Mouse (Mus musculus) heart, embryonic 16.5 days (tissue): ENCODE results near the gene Alkbh3. TPM values are rescaled to one million over a fixed set of nuclear protein-coding genes. Genes with fewer than 3 reads are reported as not detected.

Source experiments
- ATAC-seq: fragments of 200-750 bp; cut with Nextera tagmentation; replicated peaks from 2 replicates; pipeline ENCODE4 v1.8.0; 2017; ENCODE audit warnings: moderate number of reproducible peaks; ENCODE audit not compliant: insufficient read depth, low FRiP score; ENCODE audit errors: extremely low read depth
- H3K27ac ChIP-seq: fragments of 300-500 bp; sonication (generic); 2 replicates; pipeline ENCODE4 v1.5.1; 2014; ENCODE audit warnings: mild to moderate bottlenecking, low read length, control low read depth, moderate library complexity
- H3K27me3 ChIP-seq: fragments of 300-500 bp; sonication (generic); 2 replicates; pipeline ENCODE4 v1.6.1; 2014; ENCODE audit warnings: low read length, mixed read lengths; ENCODE audit not compliant: control insufficient read depth, insufficient read depth
- H3K36me3 ChIP-seq: fragments of 300-500 bp; sonication (generic); 2 replicates; pipeline ENCODE4 v1.6.1; 2014; ENCODE audit not compliant: control insufficient read depth, insufficient read depth
- H3K4me1 ChIP-seq: fragments of 300-500 bp; sonication (generic); 2 replicates; pipeline ENCODE4 v1.6.1; 2014; ENCODE audit warnings: low read length, mixed read lengths; ENCODE audit not compliant: control insufficient read depth, insufficient read depth
- H3K4me2 ChIP-seq: fragments of 300-500 bp; sonication (generic); 2 replicates; pipeline ENCODE4 v1.6.1; 2014; ENCODE audit warnings: low read depth, mild to moderate bottlenecking, control low read depth, low read length
- H3K4me3 ChIP-seq: fragments of 300-500 bp; sonication (generic); 2 replicates; pipeline ENCODE4 v1.5.1; 2014; ENCODE audit warnings: mild to moderate bottlenecking, control low read depth, low read length
- H3K9ac ChIP-seq: fragments of 300-500 bp; sonication (generic); 2 replicates; pipeline ENCODE4 v1.6.1; 2014; ENCODE audit warnings: low read length, control low read depth
- H3K9me3 ChIP-seq: fragments of 300-500 bp; sonication (generic); replicated peaks from 2 replicates; pipeline ENCODE4 v1.6.1; 2016; ENCODE audit warnings: low read length; ENCODE audit not compliant: control insufficient read depth
- WGBS: fragments of 180-500 bp; shearing (Covaris S2); extraction: QIAGEN DNeasy Blood & Tissue Kit; methylation state at CpG from one replicate; pipeline ENCODE4 v1.1.7; 2014; 5-methylcytosine and 5-hydroxymethylcytosine counted together
- polyA plus RNA-seq: library from polyadenylated mRNA; unstranded; fragments of >200 nt; fragmentation: Nextera tagmentation; extraction: Ambion mirVana; gene quantifications from 2 replicates; pipeline ENCODE4 v1.2.1, GENCODE M21; 2015

Gene Alkbh3
- polyA plus RNA-seq, 1 experiment from 2014 or later: 64.8 TPM

DNA sequence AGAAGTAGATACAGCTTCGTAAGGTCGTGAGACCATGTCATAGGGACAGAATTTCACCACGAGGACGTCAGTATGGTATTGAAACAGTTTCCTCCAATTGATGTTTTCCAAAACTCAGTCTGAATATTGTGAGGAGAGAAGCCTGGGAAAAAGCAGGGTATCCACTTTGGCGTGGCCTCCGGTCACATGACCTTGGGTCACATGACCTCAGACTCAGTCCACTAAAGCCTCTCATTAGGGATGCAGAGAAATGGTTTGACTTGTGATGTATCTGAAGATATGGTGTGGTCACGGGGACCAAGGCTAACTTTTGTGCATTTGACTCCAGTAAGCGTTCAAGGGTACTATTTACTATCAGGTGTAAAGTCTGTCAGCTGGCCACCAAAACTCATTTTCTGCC lies 51.3 kb downstream of the Alkbh3 start:
- H3K9ac ChIP-seq: no peak overlapping the region
- peaks cover 5% of the 10 kb centered on the region for H3K4me1 ChIP-seq
- H3K36me3 ChIP-seq: no peaks in the 10 kb centered on the region
- H3K4me2 ChIP-seq: no peak overlapping the region
- H3K4me3 ChIP-seq: no peak overlapping the region
- peaks cover 14% of the 10 kb centered on the region for H3K27me3 ChIP-seq
- H3K27ac ChIP-seq: no peak overlapping the region
- no peak for ATAC-seq
- H3K9me3 ChIP-seq: no peaks in the 10 kb centered on the region
- 73% methylated on average over 8 of the region's 8 CpGs for WGBS

DNA sequence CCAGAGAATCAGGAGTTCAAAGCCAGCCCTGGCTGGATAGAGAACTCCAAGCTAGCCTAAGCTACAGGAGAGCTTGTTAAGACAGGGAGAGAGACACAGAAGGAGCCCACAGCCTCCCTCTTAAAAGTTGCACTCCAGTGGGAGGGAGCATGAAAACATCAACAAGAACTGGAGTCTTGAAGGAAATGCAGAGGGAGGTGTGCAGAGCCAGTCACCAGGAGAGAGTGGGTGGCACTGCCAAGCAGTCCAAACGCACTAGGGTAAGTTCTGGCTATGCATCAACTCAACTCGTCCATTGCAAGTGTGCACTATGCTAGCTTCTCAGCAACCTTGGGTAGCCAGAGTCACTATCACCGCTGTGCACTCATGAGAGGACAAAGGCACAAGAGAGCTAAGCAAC lies 52.4 kb downstream of the Alkbh3 start:
- Histone ChIP-seq H3K9me3 (no peaks in the 10 kb centered on the region), H3K4me3 (no peak overlapping the region), H3K9ac (no peak overlapping the region), H3K27me3 (peaks cover 21% of the 10 kb centered on the region), H3K4me2 (no peak overlapping the region), H3K27ac (no peak overlapping the region), H3K36me3 (no peaks in the 10 kb centered on the region), H3K4me1 (peaks cover 5% of the 10 kb centered on the region)
- ATAC-seq: no peak
- 67% methylated on average over 3 of the region's 3 CpGs for WGBS

DNA sequence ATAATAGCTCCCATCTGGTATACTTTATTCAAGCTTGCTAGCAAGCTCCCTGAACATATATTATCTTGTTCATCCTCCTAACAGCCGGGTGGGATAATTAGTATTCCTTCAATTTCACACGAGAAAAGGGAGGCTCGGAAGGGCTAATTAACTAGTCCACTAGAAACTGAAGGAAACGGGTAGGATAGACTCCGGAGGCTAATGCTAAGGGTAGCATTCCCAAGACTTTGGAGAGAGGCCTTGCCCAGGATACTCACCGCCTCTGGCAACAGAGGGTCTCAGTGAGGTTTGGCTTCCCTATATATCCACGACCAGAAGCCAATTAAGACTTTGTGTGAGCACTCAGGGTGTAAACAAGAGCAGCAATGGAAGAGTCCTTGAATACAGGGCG lies 52.8 kb downstream of the Alkbh3 start:
- Histone ChIP-seq H3K4me2 (no peak overlapping the region), H3K36me3 (no peaks in the 10 kb centered on the region), H3K27ac (no peak overlapping the region), H3K4me3 (no peak overlapping the region), H3K4me1 (peaks cover 5% of the 10 kb centered on the region), H3K9ac (no peak overlapping the region), H3K27me3 (peaks cover 21% of the 10 kb centered on the region), H3K9me3 (no peaks in the 10 kb centered on the region)
- 65% methylated on average over 8 of the region's 8 CpGs for WGBS
- no peak for ATAC-seq

DNA sequence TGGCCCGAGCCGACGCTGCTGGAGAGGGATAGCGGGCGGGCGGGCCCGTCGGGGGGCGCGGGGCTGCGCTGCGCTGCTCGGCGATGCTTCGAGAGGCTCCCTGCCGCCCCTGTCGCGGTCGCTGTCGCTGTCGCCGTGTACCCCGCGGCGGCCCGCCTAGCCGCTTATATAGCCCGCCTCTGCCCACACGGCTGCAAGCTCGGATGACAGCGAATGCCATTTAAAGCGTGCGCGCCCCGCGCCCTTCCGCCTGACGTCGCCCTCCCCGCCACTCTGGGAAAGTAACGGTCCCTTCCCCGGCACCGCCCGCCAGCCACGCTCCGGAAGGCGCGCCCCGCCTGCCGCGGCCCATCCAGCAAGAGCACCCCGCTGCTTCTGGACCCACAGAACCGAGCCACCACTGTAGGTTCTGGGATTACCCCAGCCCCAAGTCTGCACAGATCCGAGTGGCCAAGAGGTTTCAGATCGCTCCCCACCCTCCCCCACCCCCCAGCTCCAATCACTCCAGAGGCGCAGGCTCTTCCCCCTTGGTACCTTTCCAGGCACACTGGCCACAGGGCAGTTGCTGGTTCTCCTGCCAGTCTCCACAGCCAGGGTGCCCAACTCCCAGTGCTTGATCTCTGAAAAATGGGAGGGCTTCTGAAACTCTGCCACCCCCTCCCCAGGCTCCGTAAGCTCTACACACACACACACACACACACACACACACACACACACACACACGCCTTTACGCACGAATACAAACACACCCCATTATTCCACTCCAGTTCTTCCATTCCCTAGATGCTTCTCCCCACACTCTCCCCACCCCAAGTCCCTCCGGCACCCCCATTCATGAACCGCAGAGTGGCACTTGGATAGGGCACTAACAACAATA lies 53.5 kb downstream of the Alkbh3 start, which contains the start of gene Gm13889:
Gm13889 (minus strand) TSS at position 294 of the 877 bp plus-strand sequence.
- Histone ChIP-seq H3K36me3 (no peaks in the 10 kb centered on the region), H3K4me1 (peaks cover 5% of the 10 kb centered on the region), H3K4me3 (peak within 1 kb of the TSS; percentile 84), H3K4me2 (peak within 1 kb of the TSS; percentile 99), H3K27ac (peak within 1 kb of the TSS; percentile 68), H3K27me3 (peaks cover 21% of the 10 kb centered on the region), H3K9me3 (no peaks in the 10 kb centered on the region), H3K9ac (peak within 1 kb of the TSS; percentile 89)
- peak; percentile 77 for ATAC-seq
- WGBS: 6% methylated on average over 46 of the region's 62 CpGs

DNA sequence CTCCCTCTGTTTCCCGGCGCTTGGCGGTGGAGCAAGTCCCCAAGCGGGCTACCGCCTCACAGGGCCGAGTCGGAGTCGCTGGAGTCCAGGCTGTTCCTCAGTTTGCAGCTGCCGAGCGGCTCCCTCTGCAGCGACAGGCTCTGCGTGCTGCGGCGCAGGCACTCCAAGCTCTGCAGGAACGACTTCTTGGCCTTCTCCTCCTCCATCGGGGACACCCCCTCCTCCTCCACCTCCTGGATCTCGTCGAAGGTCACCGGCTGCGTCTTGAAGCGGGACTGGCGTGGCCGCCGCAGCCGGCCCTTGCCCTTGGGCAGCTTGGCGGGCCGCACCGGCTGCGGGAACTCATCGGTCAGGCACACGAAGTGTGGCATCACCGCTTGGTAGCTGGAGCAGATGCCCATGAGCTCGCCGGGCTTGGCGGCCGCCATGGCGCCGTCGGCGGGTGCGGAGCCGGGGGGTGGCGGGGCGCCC lies 54.2 kb downstream of the Alkbh3 start:
- H3K4me1 ChIP-seq: peaks cover 5% of the 10 kb centered on the region
- H3K4me2 ChIP-seq: peak overlapping the region; percentile 99
- peak overlapping the region; percentile 89 for H3K9ac ChIP-seq
- ATAC-seq: peak; percentile 60
- WGBS: under 1% methylated on average over 42 of the region's 44 CpGs
- H3K4me3 ChIP-seq: peak overlapping the region; percentile 84
- H3K36me3 ChIP-seq: no peaks in the 10 kb centered on the region
- H3K9me3 ChIP-seq: no peaks in the 10 kb centered on the region
- H3K27me3 ChIP-seq: peaks cover 21% of the 10 kb centered on the region
- peak overlapping the region; percentile 68 for H3K27ac ChIP-seq

DNA sequence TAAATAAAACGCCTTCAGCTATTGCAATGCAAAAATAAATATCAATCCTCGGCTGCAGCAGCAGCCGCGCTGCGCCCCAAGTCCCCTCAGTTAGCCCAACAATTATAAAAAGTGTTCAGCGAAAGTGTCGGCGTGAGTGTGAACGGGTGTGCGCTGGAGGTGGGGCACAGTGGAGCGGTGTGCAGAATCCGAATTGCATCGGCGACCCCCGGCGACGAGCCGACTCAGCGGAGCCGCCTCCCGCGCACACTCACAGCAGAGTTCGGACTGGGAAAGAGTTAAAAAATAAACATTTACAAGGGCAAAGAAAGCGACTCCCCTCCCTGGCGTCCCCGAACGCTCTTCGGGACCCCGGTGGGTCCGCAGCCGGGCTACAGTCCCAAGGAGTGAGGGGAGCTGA lies 54.7 kb downstream of the Alkbh3 start:
- Histone ChIP-seq H3K9ac (peak overlapping the region; percentile 89), H3K27me3 (peaks cover 21% of the 10 kb centered on the region), H3K4me1 (peaks cover 5% of the 10 kb centered on the region), H3K9me3 (no peaks in the 10 kb centered on the region), H3K27ac (peak overlapping the region; percentile 68), H3K4me3 (peak overlapping the region; percentile 84), H3K36me3 (no peaks in the 10 kb centered on the region), H3K4me2 (peak overlapping the region; percentile 99)
- no peak for ATAC-seq
- under 1% methylated on average over 31 of the region's 31 CpGs for WGBS

DNA sequence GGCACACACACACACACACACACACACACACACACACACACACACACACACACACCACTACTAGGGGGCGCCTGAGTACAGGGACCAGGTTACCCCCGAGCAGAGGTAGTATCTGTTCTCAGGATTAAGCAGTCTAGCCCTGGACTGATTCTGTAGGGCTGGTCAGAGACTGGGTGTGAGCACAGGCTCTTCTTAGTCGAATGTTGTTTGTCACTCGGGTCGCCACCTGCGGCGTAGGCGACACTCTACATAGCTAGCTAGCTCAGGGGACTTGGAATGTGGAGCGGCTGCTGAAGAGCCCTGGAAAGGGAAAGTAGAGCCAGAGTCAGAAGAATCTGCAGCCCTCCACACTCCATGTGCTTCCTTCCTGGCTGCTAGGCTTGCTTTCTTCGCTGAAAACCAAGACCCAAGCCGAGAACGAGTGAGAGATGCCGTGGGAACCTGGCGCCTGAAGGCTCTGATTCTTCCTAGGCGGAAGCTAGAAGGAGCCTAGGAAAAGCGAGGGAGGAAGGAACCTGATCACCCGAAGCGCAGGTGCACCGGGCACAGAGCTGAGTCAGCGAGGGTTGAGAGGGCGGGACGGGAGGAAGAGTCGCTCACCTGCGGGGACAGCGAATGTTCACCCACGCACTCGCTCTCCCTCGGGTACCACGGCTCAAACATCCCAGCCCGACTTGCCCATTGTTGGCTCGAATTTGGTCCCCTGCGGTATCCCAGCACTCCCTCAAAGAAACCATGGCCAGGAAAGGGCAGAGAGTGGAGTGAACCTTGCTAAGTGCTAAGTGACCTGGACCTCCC lies 55.6 kb downstream of the Alkbh3 start:
- Histone ChIP-seq H3K27me3 (peaks cover 21% of the 10 kb centered on the region), H3K4me3 (peak overlapping the region; percentile 84), H3K9ac (peak overlapping the region; percentile 89), H3K36me3 (no peaks in the 10 kb centered on the region), H3K27ac (no peak overlapping the region), H3K4me1 (peaks cover 5% of the 10 kb centered on the region), H3K4me2 (peak overlapping the region; percentile 99), H3K9me3 (no peaks in the 10 kb centered on the region)
- 1% methylated on average over 29 of the region's 32 CpGs for WGBS
- no peak for ATAC-seq

DNA sequence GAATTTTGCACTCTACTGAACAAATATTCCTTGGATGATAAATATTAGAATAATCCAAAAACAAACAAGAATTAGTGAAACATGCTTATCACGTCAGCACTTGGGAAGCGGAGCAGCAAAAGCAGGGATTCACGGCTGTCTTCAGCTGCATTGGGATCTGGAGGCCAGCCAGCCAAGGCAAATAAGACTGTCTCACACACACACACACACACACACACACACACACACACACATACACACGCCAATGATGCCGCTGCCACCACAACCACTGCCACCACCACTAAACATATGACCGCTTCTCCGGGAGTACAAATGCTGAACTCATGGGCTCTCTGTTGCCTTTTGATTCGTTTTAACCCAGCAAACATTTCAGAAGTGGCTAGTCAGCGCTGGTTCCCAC lies 56.9 kb downstream of the Alkbh3 start:
- peaks cover 5% of the 10 kb centered on the region for H3K4me1 ChIP-seq
- H3K9me3 ChIP-seq: no peaks in the 10 kb centered on the region
- H3K27ac ChIP-seq: no peak overlapping the region
- H3K9ac ChIP-seq: no peak overlapping the region
- H3K4me3 ChIP-seq: no peak overlapping the region
- ATAC-seq: no peak
- peaks cover 21% of the 10 kb centered on the region for H3K27me3 ChIP-seq
- H3K4me2 ChIP-seq: no peak overlapping the region
- no peaks in the 10 kb centered on the region for H3K36me3 ChIP-seq
- WGBS: 80% methylated on average over 9 of the region's 9 CpGs

DNA sequence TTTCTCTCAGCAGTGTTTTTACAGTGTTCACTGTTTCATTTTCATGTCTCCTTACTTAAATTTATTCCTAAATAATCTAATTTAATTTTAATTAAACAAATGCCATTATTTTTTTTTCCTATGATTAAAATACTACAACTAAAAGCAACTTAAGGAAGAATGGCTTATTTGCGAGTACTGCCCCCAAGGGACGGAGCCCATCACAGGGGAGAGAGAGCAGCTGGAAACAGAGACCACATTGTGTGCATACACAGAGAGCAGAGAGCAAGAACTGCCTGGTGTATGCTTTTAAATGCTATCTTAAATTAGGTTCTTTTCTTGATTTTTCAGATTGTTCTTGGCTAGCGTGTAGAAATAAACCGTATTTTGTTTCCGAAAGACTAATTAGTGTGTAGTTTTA lies 63.6 kb downstream of the Alkbh3 start:
- H3K4me1 ChIP-seq: peaks cover 2% of the 10 kb centered on the region; the same call in 1 of the 2 replicates
- no peak overlapping the region for H3K9ac ChIP-seq
- H3K9me3 ChIP-seq: peaks cover 11% of the 10 kb centered on the region
- ATAC-seq: no peak
- H3K27me3 ChIP-seq: peaks cover 13% of the 10 kb centered on the region
- H3K36me3 ChIP-seq: no peaks in the 10 kb centered on the region
- no peak overlapping the region for H3K4me2 ChIP-seq
- H3K4me3 ChIP-seq: no peak overlapping the region
- WGBS: 52% methylated on average over 5 of the region's 5 CpGs
- H3K27ac ChIP-seq: no peak overlapping the region
